Mouse (Mus musculus) liver, adult 2 months (tissue): ENCODE measurements around the gene Timm8a2.

Experiments used
- CTCF ChIP-seq: fragments of 200-500 bp; IDR thresholded peaks from 2 replicates; pipeline ENCODE4 v1.5.1; 2011; ENCODE audit warnings: low read depth, low read length, control low read depth
- POLR2A ChIP-seq: fragments of 200-500 bp; IDR thresholded peaks from 2 replicates; pipeline ENCODE4 v1.6.1; 2011; ENCODE audit warnings: low read length, control low read depth; ENCODE audit not compliant: insufficient read depth; ENCODE audit errors: extremely low read depth

- TF ChIP-seq CTCF, result no peak
- TF ChIP-seq POLR2A, result no peak
These were observed 28.1 kb downstream of the Timm8a2 start for GRCm38 (mm10) chr14:122062411-122063090.
